Mouse (Mus musculus) embryo, embryonic 10.5 days (tissue): ENCODE results near the gene Mttp.
"Not testable (repeated sequence)": the region's sequence is repeated elsewhere in the genome, so short reads cannot be mapped to it uniquely, and the experiment has no call there.

ENCODE experiments used
- DNase-seq: peaks from one replicate; pipeline ENCODE4 v3.0.0-alpha.2; 2015; ENCODE audit warnings: low spot score

Mttp gene

GRCm38 (mm10) chr3:138144642-138145171 lies at the start of gene Mttp:
Gene Mttp (minus strand): TSS chr3:138144968.
- DNase-seq = peak; percentile 97

GRCm38 (mm10) chr3:138193683-138194302 lies 49.0 kb upstream of the Mttp start, which contains the start of gene 4930579F01Rik:
Gene 4930579F01Rik (minus strand): TSS chr3:138193825.
- no peak for DNase-seq

GRCm38 (mm10) chr3:138192260-138192659 lies 47.5 kb upstream of the Mttp start:
- DNase-seq = no peak

- peak; percentile 13 for DNase-seq
Observed at GRCm38 (mm10) chr3:138185995-138186930, 41.5 kb upstream of the Mttp start.

GRCm38 (mm10) chr3:138185290-138185689 lies 40.5 kb upstream of the Mttp start:
- DNase-seq = no peak

GRCm38 (mm10) chr3:138183371-138183770 lies 38.6 kb upstream of the Mttp start:
- DNase-seq = no peak

GRCm38 (mm10) chr3:138182019-138182418 lies 37.3 kb upstream of the Mttp start:
- DNase-seq = no peak

GRCm38 (mm10) chr3:138175551-138175950 lies 30.8 kb upstream of the Mttp start:
- DNase-seq = no peak

- DNase-seq = no peak
Observed at GRCm38 (mm10) chr3:138173291-138173690, 28.5 kb upstream of the Mttp start.

GRCm38 (mm10) chr3:138162553-138163183 lies 17.9 kb upstream of the Mttp start:
- peak; percentile 28 for DNase-seq

GRCm38 (mm10) chr3:138161623-138162022 lies 16.9 kb upstream of the Mttp start:
- no peak for DNase-seq

- DNase-seq = no peak
Observed at GRCm38 (mm10) chr3:138156651-138157050, 11.9 kb upstream of the Mttp start.

GRCm38 (mm10) chr3:138155062-138155461 lies 10.3 kb upstream of the Mttp start:
- DNase-seq = no peak

- DNase-seq = no peak
Observed at GRCm38 (mm10) chr3:138148811-138149210, 4.0 kb upstream of the Mttp start.

GRCm38 (mm10) chr3:138144060-138144641 lies 617 bp downstream of the Mttp start:
- peak; percentile 63 for DNase-seq

- DNase-seq = peak; percentile 99
Observed at GRCm38 (mm10) chr3:138143315-138144059, 1.3 kb downstream of the Mttp start, which contains the start of gene Trmt10a. Gene Trmt10a (plus strand): TSS chr3:138143448.

- DNase-seq = no peak
Observed at GRCm38 (mm10) chr3:138142733-138143314, 1.9 kb downstream of the Mttp start.

- peak; percentile 54 for DNase-seq
Observed at GRCm38 (mm10) chr3:138142052-138142732, 2.6 kb downstream of the Mttp start.

GRCm38 (mm10) chr3:138139663-138140062 lies 5.1 kb downstream of the Mttp start:
- no peak for DNase-seq

- not testable (repeated sequence) for DNase-seq
Observed at GRCm38 (mm10) chr3:138138146-138138545, 6.6 kb downstream of the Mttp start.
